Mouse (Mus musculus) retina, embryonic 14.5 days (tissue): Measurements from ENCODE around the gene Atp13a2.

Experiments used
- DNase-seq: peaks from one replicate; pipeline ENCODE4 v3.0.0-alpha.2; 2015; ENCODE audit warnings: low spot score

The Atp13a2 gene

GRCm38 (mm10) chr4:140986711-140987395 lies at the start of gene Atp13a2:
TSS of gene Atp13a2 (plus strand) at chr4:140986873.
- DNase-seq, result peak; percentile 91

- no peak for DNase-seq
Measured at GRCm38 (mm10) chr4:140944356-140944755, 42.3 kb upstream of the Atp13a2 start.

GRCm38 (mm10) chr4:140944961-140945442 lies 41.7 kb upstream of the Atp13a2 start:
- DNase-seq, result peak; percentile 23

GRCm38 (mm10) chr4:140945571-140945970 lies 41.1 kb upstream of the Atp13a2 start:
- DNase-seq, result no peak

- no peak for DNase-seq
Measured at GRCm38 (mm10) chr4:140946048-140946447, 40.6 kb upstream of the Atp13a2 start.

GRCm38 (mm10) chr4:140946580-140947205 lies 40.0 kb upstream of the Atp13a2 start:
- DNase-seq, result no peak

- DNase-seq, result no peak
Measured at GRCm38 (mm10) chr4:140947487-140948440, 38.9 kb upstream of the Atp13a2 start.

- no peak for DNase-seq
Measured at GRCm38 (mm10) chr4:140948481-140948880, 38.2 kb upstream of the Atp13a2 start.

GRCm38 (mm10) chr4:140949052-140949451 lies 37.6 kb upstream of the Atp13a2 start:
- no peak for DNase-seq

- DNase-seq, result no peak
Measured at GRCm38 (mm10) chr4:140949616-140950015, 37.1 kb upstream of the Atp13a2 start.

- DNase-seq, result no peak
Measured at GRCm38 (mm10) chr4:140950574-140950973, 36.1 kb upstream of the Atp13a2 start.

GRCm38 (mm10) chr4:140951861-140952641 lies 34.6 kb upstream of the Atp13a2 start:
- no peak for DNase-seq

- no peak for DNase-seq
Measured at GRCm38 (mm10) chr4:140957131-140957702, 29.5 kb upstream of the Atp13a2 start.

- peak; percentile 93 for DNase-seq
Measured at GRCm38 (mm10) chr4:140957725-140958124, 28.9 kb upstream of the Atp13a2 start.

- no peak for DNase-seq
Measured at GRCm38 (mm10) chr4:140958319-140958718, 28.4 kb upstream of the Atp13a2 start.

- DNase-seq, result no peak
Measured at GRCm38 (mm10) chr4:140959128-140959679, 27.5 kb upstream of the Atp13a2 start.

GRCm38 (mm10) chr4:140959715-140960479 lies 26.8 kb upstream of the Atp13a2 start:
- DNase-seq, result no peak

- DNase-seq, result peak; percentile 99
Measured at GRCm38 (mm10) chr4:140960781-140961466, 25.7 kb upstream of the Atp13a2 start, which contains the start of gene Sdhb. TSS of gene Sdhb (plus strand) at chr4:140961203.

- DNase-seq, result no peak
Measured at GRCm38 (mm10) chr4:140961467-140962206, 25.0 kb upstream of the Atp13a2 start.
